Mouse (Mus musculus) limb, embryonic 10.5 days (tissue): ENCODE results near the gene Cabcoco1. TPM values are rescaled to one million over a fixed set of nuclear protein-coding genes. Genes with fewer than 3 reads are reported as not detected.

ENCODE experiments used
- DNase-seq: peaks from one replicate; pipeline ENCODE4 v3.0.0-alpha.2; 2017; ENCODE audit warnings: low spot score
- H3K27ac ChIP-seq: fragments of 300-500 bp; sonication (generic); 2 replicates; pipeline ENCODE4 v1.5.1; 2016; ENCODE audit warnings: mild to moderate bottlenecking
- H3K27me3 ChIP-seq: fragments of 300-500 bp; sonication (generic); 2 replicates; pipeline ENCODE4 v1.6.1; 2016; ENCODE audit warnings: low read depth, mild to moderate bottlenecking; ENCODE audit not compliant: poor library complexity, severe bottlenecking
- H3K36me3 ChIP-seq: fragments of 300-500 bp; sonication (generic); 2 replicates; pipeline ENCODE4 v1.6.1; 2016; ENCODE audit warnings: mild to moderate bottlenecking, moderate library complexity
- H3K4me1 ChIP-seq: fragments of 300-500 bp; sonication (generic); 2 replicates; pipeline ENCODE4 v1.6.1; 2016
- H3K4me3 ChIP-seq: fragments of 300-500 bp; sonication (generic); 2 replicates; pipeline ENCODE4 v1.5.1; 2016; ENCODE audit warnings: mild to moderate bottlenecking, moderate library complexity
- H3K9me3 ChIP-seq: fragments of 300-500 bp; sonication (generic); replicated peaks from 2 replicates; pipeline ENCODE4 v1.6.1; 2016; ENCODE audit warnings: mild to moderate bottlenecking
- WGBS: fragments of 180-500 bp; shearing (Covaris S2); methylation state at CpG from one replicate; pipeline ENCODE4 v1.1.7; 2016; 5-methylcytosine and 5-hydroxymethylcytosine counted together
- polyA plus RNA-seq: library from polyadenylated mRNA; unstranded; fragments of >200 nt; fragmentation: Nextera tagmentation; extraction: Ambion mirVana; gene quantifications from 2 replicates; pipeline ENCODE4 v1.2.1, GENCODE M21; 2016

Gene Cabcoco1
- polyA plus RNA-seq, 1 experiment from 2014 or later: 0.43 TPM

DNA sequence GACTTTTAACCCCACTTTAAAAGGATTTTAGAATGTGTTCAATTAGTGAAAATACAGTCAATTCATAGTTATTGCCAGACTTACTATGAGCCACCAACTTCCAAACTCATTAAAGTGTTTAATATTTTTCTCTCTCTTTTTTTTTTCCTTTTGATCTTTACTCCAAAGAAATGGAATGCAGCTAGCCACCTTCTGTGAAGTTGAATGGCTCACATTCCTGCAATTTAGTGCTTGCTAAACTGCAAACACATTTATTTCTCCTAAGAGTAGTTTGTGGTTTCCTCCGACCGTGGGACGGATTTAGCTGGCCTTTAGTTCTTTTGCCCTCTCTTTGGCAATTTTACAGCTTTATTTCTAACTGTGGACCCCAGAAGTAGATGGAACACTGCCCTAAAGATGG, 1.4 kb upstream of the Cabcoco1 start:
- Histone ChIP-seq H3K36me3 (no peaks in the 10 kb centered on the region), H3K4me3 (no peak overlapping the region), H3K27me3 (no peaks in the 10 kb centered on the region), H3K27ac (peak overlapping the region; percentile 73; the same call in 1 of the 2 replicates), H3K9me3 (no peaks in the 10 kb centered on the region), H3K4me1 (peaks cover 36% of the 10 kb centered on the region)
- DNase-seq: no peak
- 48% methylated on average over 3 of the region's 3 CpGs for WGBS

DNA sequence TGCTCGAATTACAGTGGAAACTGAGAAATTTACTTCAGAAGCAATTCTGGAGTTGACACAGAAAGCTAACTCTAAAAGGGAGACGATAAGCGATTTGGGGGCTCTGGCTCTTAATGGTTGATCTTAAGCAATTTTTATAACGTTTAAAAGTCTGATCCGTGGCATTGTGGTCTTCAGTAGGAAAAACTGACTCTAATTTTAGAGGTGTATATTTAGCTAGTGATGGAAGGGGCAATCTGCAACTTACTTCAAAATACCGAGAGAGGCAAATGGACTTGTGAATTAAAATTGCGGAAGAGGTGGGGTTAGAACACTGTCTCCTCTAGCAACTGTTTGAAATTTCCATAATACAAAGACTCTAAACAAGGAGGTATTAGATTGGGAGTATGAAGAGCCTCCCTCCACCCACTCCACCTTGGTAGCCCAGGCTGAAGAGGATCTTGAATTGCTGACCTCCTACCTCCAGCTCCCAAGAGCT, 286 bp upstream of the Cabcoco1 start:
- 57% methylated on average over 7 of the region's 7 CpGs for WGBS
- Histone ChIP-seq H3K4me3 (peak overlapping the region; percentile 43), H3K9me3 (no peaks in the 10 kb centered on the region), H3K27me3 (no peaks in the 10 kb centered on the region), H3K36me3 (no peaks in the 10 kb centered on the region), H3K27ac (peak overlapping the region; percentile 73), H3K4me1 (peaks cover 36% of the 10 kb centered on the region)
- DNase-seq: no peak

DNA sequence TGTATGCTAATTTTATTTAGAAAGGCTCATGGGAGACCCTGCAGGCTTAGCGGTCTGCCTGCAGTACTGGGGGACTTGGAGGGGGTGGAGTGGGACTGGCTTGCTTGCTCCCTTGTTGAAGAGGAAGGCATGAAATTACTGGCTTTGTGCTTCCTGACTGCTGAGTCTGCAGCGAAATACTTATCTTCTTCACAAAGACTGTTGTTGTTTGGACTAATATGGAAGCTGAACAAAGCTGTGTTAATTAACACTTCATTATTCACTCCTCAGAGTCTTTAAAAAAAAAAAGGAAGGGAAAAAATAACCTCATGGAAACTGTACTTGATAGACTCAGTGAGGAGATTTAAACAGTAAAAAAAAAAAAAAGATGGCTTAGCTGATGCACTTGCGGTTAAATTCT, 1.1 kb downstream of the Cabcoco1 start:
- DNase-seq: no peak
- no peak overlapping the region for H3K4me3 ChIP-seq
- H3K27ac ChIP-seq: no peak overlapping the region
- peaks cover 36% of the 10 kb centered on the region for H3K4me1 ChIP-seq
- WGBS: 76% methylated on average over 3 of the region's 3 CpGs
- H3K9me3 ChIP-seq: no peaks in the 10 kb centered on the region
- H3K36me3 ChIP-seq: no peaks in the 10 kb centered on the region
- no peaks in the 10 kb centered on the region for H3K27me3 ChIP-seq

DNA sequence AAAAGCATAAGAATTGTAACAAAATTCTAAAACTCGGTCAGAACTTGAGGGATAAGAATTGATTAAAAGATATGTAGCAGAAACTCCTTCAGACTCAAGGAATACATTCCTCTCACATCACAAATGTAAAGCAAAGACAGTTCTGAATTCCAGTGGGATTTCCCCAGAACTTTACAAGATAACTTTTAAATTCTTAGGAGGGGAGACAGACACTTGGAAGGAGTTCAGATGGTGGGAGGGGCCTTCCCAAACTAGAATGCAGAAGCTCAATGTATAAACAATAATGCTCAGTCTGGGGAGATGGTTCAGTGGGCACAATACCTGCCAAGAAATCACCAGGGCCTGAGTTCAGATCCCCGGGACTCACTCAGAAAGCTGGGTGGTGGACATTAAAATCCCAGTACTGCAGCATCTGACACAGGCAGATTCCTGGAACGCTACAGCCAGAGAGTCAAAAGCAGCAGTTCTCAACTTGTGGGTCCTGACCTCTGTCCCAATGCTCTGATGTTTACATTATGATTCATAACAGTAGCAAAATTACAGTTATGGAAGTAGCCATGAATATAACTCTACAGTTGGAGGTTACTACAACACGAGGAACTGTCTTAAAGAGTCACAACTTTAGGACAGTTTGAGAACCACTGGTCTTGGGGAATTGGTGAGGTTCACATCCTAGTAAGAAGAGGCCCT, 4.3 kb downstream of the Cabcoco1 start:
- H3K27me3 ChIP-seq: no peaks in the 10 kb centered on the region
- no peak overlapping the region for H3K27ac ChIP-seq
- peaks cover 20% of the 10 kb centered on the region for H3K4me1 ChIP-seq
- 92% methylated on average over 4 of the region's 4 CpGs for WGBS
- no peaks in the 10 kb centered on the region for H3K36me3 ChIP-seq
- no peaks in the 10 kb centered on the region for H3K9me3 ChIP-seq
- H3K4me3 ChIP-seq: no peak overlapping the region
- DNase-seq: no peak

DNA sequence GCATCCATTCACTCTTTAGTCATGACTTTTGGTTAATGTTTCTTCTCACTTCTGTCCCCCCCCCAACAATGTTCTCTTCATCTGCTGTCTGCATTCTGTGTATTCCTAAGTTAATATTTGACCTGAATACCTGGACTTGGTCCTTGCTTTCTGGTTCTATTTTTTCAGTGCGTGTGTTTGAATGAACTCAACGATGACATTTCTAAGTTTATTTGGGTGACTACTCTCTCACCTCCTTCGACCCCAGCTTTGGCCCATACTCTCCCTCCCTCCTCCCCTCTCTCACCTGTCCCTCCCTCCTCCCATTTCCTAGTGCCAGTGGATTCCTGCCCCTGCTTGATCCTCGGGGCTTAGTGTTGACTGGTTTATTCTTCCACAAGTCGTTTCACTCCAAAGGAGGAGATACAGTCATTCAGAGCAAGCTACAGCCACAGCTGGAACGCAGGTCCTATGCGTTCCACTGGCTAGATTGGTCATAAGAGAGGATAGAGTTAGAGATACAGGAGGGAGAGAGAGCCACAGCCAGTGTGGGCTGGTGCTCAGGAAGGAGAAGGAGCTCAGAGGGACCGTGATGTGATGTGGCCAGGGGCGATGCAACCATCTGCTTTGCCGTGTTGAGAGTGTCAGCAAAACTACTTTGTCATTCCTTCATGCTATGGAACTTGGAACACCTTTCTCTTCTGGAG, 12.2 kb downstream of the Cabcoco1 start:
- no peaks in the 10 kb centered on the region for H3K36me3 ChIP-seq
- H3K27me3 ChIP-seq: no peaks in the 10 kb centered on the region
- H3K27ac ChIP-seq: peak overlapping the region; percentile 28; the same call in 1 of the 2 replicates
- no peak overlapping the region for H3K4me3 ChIP-seq
- no peak for DNase-seq
- 87% methylated on average over 10 of the region's 10 CpGs for WGBS
- H3K9me3 ChIP-seq: no peaks in the 10 kb centered on the region
- H3K4me1 ChIP-seq: peaks cover 15% of the 10 kb centered on the region

DNA sequence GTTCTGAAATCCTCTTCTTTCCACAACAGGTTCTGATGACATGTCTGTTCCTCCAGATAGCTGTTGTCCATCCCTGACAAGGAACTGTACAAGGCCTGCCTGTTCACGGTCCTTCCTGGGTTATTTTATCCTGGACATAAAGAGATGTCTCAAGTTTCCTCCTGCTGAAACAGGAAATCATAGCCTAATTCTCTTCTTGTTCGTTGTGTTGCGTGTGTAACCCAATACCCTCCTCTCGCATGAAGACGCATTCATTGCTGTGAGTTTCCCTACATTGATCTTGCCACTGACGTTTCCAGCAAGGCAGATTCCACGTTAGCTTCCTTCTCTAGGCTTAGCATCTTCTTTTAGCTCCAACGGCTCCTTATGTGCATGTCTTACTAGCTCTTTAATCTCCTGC, 12.7 kb downstream of the Cabcoco1 start:
- no peak overlapping the region for H3K27ac ChIP-seq
- no peaks in the 10 kb centered on the region for H3K36me3 ChIP-seq
- H3K4me1 ChIP-seq: peaks cover 15% of the 10 kb centered on the region
- no peaks in the 10 kb centered on the region for H3K9me3 ChIP-seq
- 51% methylated on average over 8 of the region's 8 CpGs for WGBS
- no peaks in the 10 kb centered on the region for H3K27me3 ChIP-seq
- no peak for DNase-seq
- no peak overlapping the region for H3K4me3 ChIP-seq

DNA sequence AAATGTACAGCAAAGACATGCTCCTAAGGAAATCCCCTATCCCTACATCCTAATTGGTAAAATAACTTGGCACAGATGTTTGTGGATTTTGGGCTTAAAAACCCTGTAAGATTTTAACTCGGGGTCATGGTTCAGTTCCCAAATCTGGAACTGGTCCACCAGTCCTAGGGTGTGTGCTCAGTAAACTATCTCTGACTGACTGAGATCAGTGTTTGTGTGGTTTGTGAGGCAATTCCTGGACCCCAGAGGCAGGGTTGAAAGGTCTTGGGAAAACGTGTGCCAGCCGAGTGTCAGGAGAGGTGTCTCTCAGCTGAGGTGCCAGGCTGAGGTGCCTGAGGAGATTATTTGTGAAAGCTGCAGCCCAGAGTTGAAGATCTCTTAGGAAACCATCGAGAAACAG, 19.6 kb downstream of the Cabcoco1 start:
- WGBS: 78% methylated on average over 4 of the region's 4 CpGs
- no peaks in the 10 kb centered on the region for H3K36me3 ChIP-seq
- peaks cover 2% of the 10 kb centered on the region; the same call in 1 of the 2 replicates for H3K4me1 ChIP-seq
- H3K27me3 ChIP-seq: no peaks in the 10 kb centered on the region
- H3K9me3 ChIP-seq: no peaks in the 10 kb centered on the region
- no peak for DNase-seq
- H3K27ac ChIP-seq: no peak overlapping the region
- H3K4me3 ChIP-seq: no peak overlapping the region

DNA sequence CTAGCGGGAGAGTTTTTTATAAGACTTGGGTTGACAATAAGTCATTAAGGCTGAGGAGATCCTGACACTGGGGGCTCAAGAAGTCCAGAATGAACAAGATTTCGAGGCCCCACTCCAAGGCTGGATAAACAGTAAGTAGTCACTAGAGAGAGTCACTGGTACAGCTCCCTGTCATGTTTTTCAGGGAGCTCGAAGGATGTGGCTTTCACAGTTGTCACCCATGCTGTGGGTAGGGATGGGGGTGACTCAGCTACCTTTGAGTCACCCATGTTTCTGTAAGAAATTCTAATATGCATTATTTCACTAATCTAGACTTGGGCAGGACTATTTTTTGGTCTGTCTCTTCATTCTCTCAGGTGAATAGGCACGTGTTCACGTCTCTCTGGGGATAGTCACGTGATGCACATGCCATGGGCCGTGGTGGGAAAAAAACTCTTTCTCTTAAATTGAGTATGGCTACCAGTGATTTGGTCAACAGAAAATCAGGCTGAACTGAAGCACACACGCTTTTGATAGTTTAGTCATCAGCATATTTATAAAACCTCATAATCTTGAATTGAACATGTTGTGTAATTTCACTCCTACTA, 29.2 kb downstream of the Cabcoco1 start:
- Histone ChIP-seq H3K27me3 (no peaks in the 10 kb centered on the region), H3K27ac (no peak overlapping the region), H3K4me1 (no peaks in the 10 kb centered on the region), H3K9me3 (no peaks in the 10 kb centered on the region), H3K36me3 (no peaks in the 10 kb centered on the region), H3K4me3 (no peak overlapping the region)
- 89% methylated on average over 8 of the region's 8 CpGs for WGBS
- no peak for DNase-seq

DNA sequence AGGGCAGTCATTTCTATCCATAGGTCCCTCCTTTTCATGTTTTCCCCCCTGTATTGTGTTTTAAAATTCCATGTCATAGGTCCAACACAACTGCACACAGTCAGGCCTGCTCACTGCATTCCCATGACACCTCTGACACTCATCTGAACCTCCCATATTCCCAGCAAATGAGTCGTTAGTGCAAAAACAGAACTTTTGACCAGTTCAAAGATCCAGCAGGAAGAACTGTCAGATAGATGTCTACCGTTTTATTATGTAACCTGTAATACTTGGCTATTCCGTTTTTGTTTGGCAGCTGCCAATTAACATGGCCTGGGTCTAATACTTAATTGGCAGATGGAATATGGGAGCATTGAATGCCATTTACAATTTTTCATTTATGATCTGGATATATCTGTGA, 34.0 kb downstream of the Cabcoco1 start:
- H3K9me3 ChIP-seq: no peaks in the 10 kb centered on the region
- H3K27me3 ChIP-seq: no peaks in the 10 kb centered on the region
- no peak overlapping the region for H3K27ac ChIP-seq
- H3K4me3 ChIP-seq: no peak overlapping the region
- WGBS: 88% methylated on average over 3 of the region's 3 CpGs
- H3K36me3 ChIP-seq: no peaks in the 10 kb centered on the region
- H3K4me1 ChIP-seq: no peaks in the 10 kb centered on the region
- DNase-seq: no peak

DNA sequence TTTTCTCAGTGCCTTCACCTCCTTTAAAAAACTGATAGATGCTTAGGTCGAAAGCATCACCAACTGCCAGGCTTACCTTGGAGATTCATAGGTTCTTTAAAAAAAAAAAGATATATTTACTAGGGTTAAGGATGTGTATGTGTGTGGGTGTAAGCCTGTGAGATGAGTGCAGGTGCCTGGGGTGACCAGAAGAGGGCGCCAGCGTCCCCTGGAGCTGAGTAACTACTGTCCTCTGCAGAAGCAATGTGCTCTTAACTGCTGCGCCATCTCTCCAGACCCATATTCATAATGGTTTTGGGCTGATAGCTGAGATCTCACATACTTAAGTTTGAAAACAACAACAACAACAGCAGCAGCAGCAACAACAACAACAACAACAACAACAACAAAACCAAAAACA, 35.5 kb downstream of the Cabcoco1 start:
- Histone ChIP-seq H3K27me3 (no peaks in the 10 kb centered on the region), H3K4me3 (no peak overlapping the region), H3K27ac (no peak overlapping the region), H3K4me1 (no peaks in the 10 kb centered on the region), H3K36me3 (no peaks in the 10 kb centered on the region), H3K9me3 (no peaks in the 10 kb centered on the region)
- 85% methylated on average over 4 of the region's 4 CpGs for WGBS
- no peak for DNase-seq

DNA sequence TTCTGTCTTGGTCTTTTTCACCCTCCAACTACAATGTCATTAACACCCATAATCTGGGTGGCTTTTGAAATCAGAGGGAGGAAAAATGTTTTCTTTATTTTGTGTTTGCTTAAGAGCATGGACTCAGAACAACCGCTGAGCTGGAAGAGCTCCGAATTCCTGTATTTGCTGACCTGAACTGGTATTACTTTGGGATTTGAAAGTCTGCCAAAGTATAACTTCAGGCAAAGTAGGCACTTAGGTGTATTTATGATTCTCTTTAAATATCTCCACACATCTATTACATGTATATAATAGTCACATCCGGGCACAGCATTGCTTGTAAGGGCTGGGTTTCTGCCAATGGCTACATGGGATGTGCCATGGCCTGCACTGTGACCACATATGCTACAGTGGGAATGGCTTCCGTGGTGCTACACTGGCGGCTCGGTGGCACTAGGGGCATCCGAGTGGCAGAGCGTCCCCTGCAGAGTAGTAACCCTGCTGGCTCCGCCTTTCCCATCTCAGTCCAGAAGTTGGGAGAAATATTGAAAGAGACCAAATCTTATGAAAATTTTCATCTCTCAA, 37.0 kb downstream of the Cabcoco1 start:
- no peaks in the 10 kb centered on the region for H3K27me3 ChIP-seq
- WGBS: 94% methylated on average over 9 of the region's 9 CpGs
- no peak for DNase-seq

DNA sequence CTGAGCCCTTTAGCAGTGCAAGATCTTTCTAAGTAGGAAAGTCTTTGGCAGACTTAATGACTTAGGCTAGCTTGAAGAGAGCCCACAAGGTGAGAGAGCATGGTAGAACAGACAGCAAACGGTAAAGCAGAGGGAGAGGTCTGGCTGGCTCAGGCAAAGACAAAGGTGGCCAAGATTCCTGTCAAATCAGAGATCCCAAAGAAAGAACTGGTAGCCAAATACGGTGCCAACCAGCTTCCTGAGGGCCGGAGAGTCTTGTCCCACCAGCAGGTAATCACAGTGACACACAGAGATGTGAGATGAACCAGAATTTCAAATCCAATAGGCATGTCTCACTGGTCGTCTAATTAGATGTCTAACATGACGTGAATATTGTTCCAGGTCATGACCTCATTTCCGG, 40.6 kb downstream of the Cabcoco1 start:
- DNase-seq: no peak
- no peaks in the 10 kb centered on the region for H3K4me1 ChIP-seq
- WGBS: 78% methylated on average over 6 of the region's 6 CpGs

More for the DNA sequence above, 37.0 kb downstream of the Cabcoco1 start:
- no peaks in the 10 kb centered on the region for H3K9me3 ChIP-seq
- no peaks in the 10 kb centered on the region for H3K4me1 ChIP-seq
- no peaks in the 10 kb centered on the region for H3K36me3 ChIP-seq
- H3K27ac ChIP-seq: no peak overlapping the region
- H3K4me3 ChIP-seq: no peak overlapping the region

DNA sequence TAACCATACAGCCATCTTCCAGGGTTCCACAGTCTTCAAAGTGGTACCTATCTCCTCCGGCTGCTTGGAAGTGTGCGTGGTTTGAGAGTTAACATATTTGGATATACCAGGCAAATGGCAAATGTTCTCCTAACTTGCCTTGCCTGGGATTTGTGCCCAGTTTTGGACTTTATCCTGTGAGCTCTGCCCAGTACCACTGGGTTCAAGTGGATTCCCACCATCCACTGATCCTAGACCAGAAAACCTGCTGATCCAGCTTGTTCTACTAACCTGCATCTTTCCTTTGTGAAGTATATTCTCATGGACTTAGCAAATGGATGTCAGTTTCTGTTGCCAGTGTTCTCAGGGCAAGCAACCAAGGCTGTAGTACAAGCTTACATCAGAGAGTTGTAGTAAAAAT, 46.5 kb downstream of the Cabcoco1 start:
- Histone ChIP-seq H3K36me3 (no peaks in the 10 kb centered on the region), H3K9me3 (no peaks in the 10 kb centered on the region), H3K4me3 (no peak overlapping the region), H3K27me3 (no peaks in the 10 kb centered on the region), H3K27ac (no peak overlapping the region), H3K4me1 (no peaks in the 10 kb centered on the region; the same call in 1 of the 2 replicates)
- no peak for DNase-seq
- 97% methylated on average over 2 of the region's 2 CpGs for WGBS

More for the DNA sequence above, 40.6 kb downstream of the Cabcoco1 start:
- H3K4me3 ChIP-seq: no peak overlapping the region
- no peaks in the 10 kb centered on the region for H3K9me3 ChIP-seq
- no peak overlapping the region for H3K27ac ChIP-seq
- no peaks in the 10 kb centered on the region for H3K27me3 ChIP-seq
- H3K36me3 ChIP-seq: no peaks in the 10 kb centered on the region
